Mouse (Mus musculus): ENCODE data around the gene Katnb1.

The Katnb1 gene

DNA sequence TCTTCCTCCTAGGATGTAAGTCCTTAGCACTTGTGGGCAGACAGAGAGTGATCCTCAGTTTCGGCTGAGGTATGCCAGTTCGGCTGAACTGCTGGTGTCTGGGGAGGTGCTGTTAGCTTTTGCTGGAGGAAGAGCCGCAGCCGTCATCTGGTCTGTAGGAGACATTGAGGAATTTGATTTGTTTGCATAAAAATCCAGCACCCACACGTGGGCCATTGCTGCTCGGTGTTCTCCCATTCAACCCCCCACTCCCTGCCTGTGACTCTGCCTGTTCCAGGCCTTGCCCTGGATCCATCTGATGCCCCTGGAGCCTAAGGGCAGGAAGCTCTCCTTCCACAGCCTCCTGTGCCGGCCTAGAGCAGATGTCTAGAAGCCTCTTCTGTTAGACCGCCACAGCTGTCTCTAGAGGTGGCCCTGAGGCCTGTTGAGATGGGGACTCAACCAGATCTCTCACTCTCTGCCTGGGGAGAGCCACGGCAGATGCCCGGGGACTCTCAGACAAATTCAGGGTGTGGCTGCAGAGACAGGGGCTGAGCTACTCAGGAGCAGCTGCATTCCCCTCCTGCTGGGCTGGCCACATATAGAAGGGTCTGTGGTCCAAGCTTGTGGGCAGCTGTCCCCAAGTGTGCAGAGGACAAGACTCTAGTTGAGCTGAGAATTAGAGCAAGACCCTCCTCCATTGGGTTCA lies 3.9 kb downstream of the Katnb1 start:
- no peak for DNase-seq (ENCODE audit: low read depth, low spot score)

GRCm38 (mm10) chr8:95085432-95086141 lies 4.6 kb downstream of the Katnb1 start:
- no peak for DNase-seq (ENCODE audit: low read depth, low spot score)

DNA sequence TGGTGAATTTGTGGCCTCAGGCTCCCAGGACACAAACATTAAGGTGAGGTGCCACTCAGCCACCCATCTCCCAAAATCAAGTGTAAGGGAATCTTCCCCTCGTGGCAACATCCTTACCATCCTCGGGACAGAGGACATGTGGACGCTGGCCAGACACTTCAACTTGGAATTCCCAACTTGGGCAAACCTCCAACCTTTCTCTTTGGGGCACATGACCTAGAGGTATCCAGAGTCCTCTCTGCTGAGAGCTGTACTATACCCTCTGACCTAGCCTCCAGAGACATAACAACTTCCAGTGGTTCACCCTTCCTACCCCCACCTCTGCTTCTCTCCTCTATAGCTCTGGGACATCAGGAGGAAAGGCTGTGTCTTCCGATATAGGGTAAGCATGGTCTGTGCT lies 12.6 kb downstream of the Katnb1 start:
- DNase-seq (ENCODE audit: low read depth, low spot score), result no peak

DNA sequence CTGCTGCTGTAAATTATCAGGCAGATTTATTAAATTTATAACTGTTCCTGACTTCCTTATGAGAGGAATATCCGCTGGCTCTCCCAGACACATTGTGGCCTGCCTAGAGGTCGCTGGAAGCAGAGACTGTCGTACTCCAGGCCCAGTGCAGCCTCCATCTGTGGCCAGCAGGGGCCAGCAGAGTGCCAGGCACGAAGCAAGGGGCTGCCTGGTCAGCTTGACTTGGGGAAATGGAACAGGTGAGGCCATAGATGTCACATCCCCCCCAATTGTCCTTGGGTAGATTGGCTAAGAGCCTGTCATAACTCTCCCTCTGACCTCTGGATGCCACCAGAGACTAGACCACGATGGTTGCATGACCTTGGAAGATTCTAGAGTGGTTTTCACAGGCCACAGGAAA lies 18.0 kb downstream of the Katnb1 start:
- DNase-seq (ENCODE audit: low read depth, low spot score), result peak; percentile 66

DNA sequence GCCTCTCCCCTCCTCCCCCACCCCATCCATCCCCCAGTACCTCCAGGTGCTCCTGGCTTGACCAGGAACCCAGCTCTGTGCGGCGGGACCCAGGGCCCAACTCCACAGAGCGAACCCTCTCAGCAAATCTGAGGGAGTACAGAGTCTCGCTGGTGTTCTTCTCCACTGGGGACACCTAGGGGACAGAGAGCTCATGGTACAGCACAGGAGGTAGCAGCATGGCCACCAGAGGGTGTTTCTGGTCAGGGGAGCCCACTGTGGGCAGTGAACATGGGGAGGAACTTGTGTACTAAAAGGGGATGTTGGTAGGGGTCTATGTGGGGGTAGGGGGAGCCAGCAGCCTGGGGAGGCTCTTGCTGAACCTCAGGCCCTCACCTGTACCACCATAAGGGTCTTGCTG lies 21.0 kb downstream of the Katnb1 start:
- no peak for DNase-seq (ENCODE audit: low read depth, low spot score)

- DNase-seq (ENCODE audit: low read depth, low spot score), result no peak
Measured at GRCm38 (mm10) chr8:95107306-95107705, 26.3 kb downstream of the Katnb1 start.

DNA sequence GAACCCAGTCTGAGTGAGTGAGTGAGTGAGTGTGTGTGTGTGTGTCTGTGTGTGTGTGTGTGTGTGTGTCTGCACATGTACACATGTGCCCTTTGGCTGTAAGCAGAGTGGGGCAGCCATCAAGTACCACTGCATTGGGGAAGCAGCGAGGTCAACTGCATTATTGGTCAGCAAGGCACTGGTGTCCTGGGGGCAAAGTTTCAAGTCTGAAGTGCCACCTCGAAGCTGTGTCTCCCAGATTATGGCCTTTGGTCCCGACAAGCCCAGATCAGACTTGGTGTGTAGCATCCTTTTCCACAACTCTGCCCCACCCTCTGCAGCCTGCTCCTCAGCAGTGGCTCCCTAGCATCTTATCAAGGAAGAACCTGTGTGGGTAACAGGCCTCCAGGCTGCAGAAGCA lies 31.6 kb downstream of the Katnb1 start:
- no peak for DNase-seq (ENCODE audit: low read depth, low spot score)

DNA sequence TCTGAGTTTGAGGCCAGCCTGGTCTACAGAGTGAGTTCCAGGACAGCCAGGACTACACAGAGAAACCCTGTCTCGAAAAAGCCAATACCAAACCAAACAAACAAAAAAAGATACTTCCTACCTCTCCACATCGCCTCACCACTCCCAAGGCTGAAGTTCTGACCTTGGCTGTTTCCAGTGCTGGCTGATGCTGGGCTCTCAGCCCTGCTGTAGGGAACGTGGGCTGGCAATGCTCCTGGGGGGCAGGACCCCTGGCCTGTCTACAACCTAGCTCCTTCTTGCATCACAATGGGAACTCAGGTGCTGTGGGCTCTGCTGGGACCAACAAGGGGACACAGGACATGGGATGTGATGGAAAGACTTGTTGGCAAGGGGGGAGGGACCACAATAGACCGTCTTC lies 32.1 kb downstream of the Katnb1 start:
- no peak for DNase-seq (ENCODE audit: low read depth, low spot score)

GRCm38 (mm10) chr8:95113750-95114149 lies 32.8 kb downstream of the Katnb1 start:
- DNase-seq (ENCODE audit: low read depth, low spot score), result peak; percentile 54

- no peak for DNase-seq (ENCODE audit: low read depth, low spot score)
Measured at GRCm38 (mm10) chr8:95123455-95123854, 42.5 kb downstream of the Katnb1 start.

DNA sequence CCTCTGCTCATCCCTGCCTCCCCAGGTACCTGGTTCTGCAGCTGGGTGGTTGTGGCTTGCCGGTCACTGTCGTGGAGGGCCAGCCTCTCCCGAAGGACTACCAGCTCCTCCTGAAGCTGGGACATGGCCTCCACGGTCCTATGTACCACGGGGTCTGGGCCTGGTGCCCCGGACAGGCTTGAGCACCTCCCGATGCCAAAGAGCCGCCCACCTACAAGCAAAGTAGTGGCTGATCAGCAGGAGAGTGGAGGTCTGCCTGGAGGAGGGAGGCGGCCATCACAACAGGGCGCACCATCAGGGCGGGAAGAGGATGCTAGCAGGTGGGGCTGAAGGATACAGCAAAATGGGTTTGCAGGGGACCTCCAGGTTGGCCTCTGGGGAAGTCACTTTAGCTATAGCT lies 45.5 kb downstream of the Katnb1 start:
- no peak for DNase-seq (ENCODE audit: low read depth, low spot score)

DNA sequence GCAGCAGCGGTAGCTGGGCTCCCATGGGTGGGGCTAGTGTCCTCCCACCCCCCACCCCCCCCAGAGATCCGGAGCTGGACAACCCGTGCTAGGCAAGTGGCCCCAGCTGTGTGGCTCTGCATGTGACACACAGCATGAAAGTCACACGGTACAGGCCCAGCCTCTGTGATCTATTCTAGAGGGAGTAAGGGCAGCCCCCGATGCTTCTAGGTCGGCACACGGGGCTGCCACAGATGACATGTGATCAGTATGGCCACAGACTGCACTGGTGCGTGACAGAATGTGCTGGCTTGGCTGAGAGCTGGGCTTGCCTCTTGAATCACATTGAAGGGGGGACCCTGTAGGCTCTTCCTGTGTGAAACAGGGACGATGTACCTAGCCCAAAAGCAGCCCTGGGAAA lies 46.7 kb downstream of the Katnb1 start:
- no peak for DNase-seq (ENCODE audit: low read depth, low spot score)

GRCm38 (mm10) chr8:95128750-95129260 lies 47.8 kb downstream of the Katnb1 start:
- DNase-seq (ENCODE audit: low read depth, low spot score), result no peak

- peak; percentile 39 for DNase-seq (ENCODE audit: low read depth, low spot score)
Measured at GRCm38 (mm10) chr8:95130966-95131537, 50.1 kb downstream of the Katnb1 start.

DNA sequence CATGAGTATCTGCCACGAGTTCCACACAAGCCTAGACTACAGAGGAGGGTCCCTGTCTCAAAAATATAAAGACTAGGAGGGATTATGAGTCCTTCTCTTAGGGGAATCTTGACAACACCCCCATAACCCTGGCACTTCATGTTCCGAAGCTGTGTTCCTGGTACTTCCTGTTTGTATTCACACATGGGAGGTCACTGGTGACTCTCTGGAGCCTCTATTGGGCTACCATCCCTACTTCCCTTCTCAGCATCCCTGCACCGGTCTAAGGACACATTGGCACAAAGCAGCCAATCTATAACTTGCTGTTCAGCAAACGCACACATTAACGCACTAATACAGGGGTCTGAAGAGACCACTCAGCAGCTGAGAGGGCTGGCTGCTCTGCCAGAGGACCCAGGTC lies 51.0 kb downstream of the Katnb1 start:
- no peak for DNase-seq (ENCODE audit: low read depth, low spot score)

GRCm38 (mm10) chr8:95134186-95134585 lies 53.2 kb downstream of the Katnb1 start:
- DNase-seq (ENCODE audit: low read depth, low spot score), result no peak

GRCm38 (mm10) chr8:95135242-95135641 lies 54.3 kb downstream of the Katnb1 start:
- DNase-seq (ENCODE audit: low read depth, low spot score), result no peak

GRCm38 (mm10) chr8:95136218-95136617 lies 55.2 kb downstream of the Katnb1 start:
- DNase-seq (ENCODE audit: low read depth, low spot score), result no peak

DNA sequence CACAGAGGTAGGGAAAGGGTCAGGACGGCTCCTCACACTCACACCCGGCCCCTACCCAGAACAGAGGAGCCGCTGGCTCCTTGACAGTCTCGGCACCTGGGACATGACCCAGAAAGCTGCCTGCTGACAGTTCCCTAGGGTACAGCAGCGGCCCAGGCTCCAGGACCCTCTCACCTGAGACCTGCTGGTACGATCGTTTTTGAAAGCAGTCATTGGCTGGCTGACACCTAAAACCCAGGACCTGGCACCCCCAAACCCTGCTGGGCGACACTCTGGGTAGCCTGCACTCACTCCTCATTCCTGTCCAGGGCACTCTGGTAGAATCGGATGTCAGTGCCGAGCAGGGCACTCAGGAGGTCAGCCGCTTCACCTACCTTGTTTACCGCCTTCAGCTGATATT lies 56.2 kb downstream of the Katnb1 start:
- DNase-seq (ENCODE audit: low read depth, low spot score), result no peak

- peak; percentile 47 for DNase-seq (ENCODE audit: low read depth, low spot score)
Measured at GRCm38 (mm10) chr8:95137641-95138098, 56.7 kb downstream of the Katnb1 start.

DNA sequence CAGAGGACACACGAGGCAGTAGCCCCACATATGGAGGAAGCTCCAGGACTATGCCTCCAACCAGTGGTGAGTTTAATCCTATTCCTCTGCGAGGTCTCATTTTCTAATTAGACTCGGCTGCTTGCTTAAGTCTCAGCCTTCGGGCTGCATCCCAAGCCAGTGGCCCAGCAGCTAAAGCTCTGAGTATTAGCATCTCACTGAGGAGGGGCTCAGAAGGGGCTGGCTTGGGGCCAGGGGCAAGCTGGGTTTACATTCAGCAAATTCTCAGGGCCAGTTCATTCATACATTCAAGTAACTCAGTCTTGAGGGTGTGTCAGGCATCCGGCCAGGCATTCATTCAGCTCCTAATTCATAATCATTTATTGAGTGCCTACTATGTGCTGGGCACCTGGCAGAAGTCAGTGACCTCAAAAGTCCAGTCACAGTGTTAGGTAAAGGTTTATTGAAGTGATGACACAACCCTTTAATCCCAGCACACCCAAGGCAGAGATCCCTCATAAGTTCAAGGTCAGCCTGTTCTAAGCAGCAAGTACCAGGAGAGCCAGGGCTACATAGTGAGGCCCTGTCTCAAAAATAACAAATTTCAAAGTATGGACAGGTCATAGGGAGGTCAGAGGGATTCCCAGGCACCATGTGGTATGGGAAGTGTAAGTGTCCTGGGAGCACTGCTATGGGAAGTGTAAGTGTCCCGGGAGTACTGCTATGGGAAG lies 57.5 kb downstream of the Katnb1 start:
- DNase-seq (ENCODE audit: low read depth, low spot score), result no peak

DNA sequence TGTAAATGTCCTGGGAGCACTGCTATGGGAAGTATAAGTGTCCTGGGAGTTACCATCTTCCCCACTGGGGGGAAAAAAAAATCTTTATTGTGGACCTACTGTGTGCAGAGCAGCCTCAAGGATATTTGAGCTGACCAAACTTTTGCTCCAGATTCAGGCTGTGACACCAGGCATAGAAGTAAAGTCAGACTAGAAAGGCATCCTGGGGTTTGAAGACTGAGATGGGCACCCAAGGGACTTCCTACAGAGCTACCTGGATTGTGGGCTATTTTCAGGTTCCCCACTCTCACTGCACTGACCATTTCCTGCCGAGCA lies 58.0 kb downstream of the Katnb1 start:
- no peak for DNase-seq (ENCODE audit: low read depth, low spot score)
